Mouse (Mus musculus) neural tube, embryonic 14.5 days (tissue): ENCODE results near the gene Dok4. TPM values are rescaled to one million over a fixed set of nuclear protein-coding genes. Genes with fewer than 3 reads are reported as not detected.
"Not testable (repeated sequence)": the region's sequence is repeated elsewhere in the genome, so short reads cannot be mapped to it uniquely, and the experiment has no call there.

Source experiments
- ATAC-seq: fragments of 200-750 bp; cut with Nextera tagmentation; 2 replicates; pipeline ENCODE4 v1.8.0; 2017; ENCODE audit warnings: low read depth, mild to moderate bottlenecking, moderate TSS enrichment, moderate library complexity
- H3K27ac ChIP-seq: fragments of 300-500 bp; sonication (generic); 2 replicates; pipeline ENCODE4 v1.5.1; 2014; ENCODE audit warnings: low read depth, mild to moderate bottlenecking, control low read depth, low read length, moderate library complexity, mixed read lengths
- H3K27me3 ChIP-seq: fragments of 300-500 bp; sonication (generic); 2 replicates; pipeline ENCODE4 v1.6.1; 2014; ENCODE audit warnings: low read length; ENCODE audit not compliant: control insufficient read depth, insufficient read depth
- H3K36me3 ChIP-seq: fragments of 300-500 bp; sonication (generic); 2 replicates; pipeline ENCODE4 v1.6.1; 2014; ENCODE audit warnings: low read length, mixed read lengths; ENCODE audit not compliant: control insufficient read depth, insufficient read depth
- H3K4me1 ChIP-seq: fragments of 300-500 bp; sonication (generic); 2 replicates; pipeline ENCODE4 v1.6.1; 2014; ENCODE audit warnings: low read length; ENCODE audit not compliant: control insufficient read depth, insufficient read depth
- H3K4me2 ChIP-seq: fragments of 300-500 bp; sonication (generic); 2 replicates; pipeline ENCODE4 v1.6.1; 2014; ENCODE audit warnings: mild to moderate bottlenecking, low read depth, low read length, control low read depth
- H3K4me3 ChIP-seq: fragments of 300-500 bp; sonication (generic); 2 replicates; pipeline ENCODE4 v1.5.1; 2014; ENCODE audit warnings: low read depth, low read length, control low read depth, mixed read lengths
- H3K9ac ChIP-seq: fragments of 300-500 bp; sonication (generic); replicated peaks from 2 replicates; pipeline ENCODE4 v1.6.1; 2014; ENCODE audit warnings: low read depth, mild to moderate bottlenecking, control low read depth, low read length, mixed read lengths
- H3K9me3 ChIP-seq: fragments of 300-500 bp; sonication (generic); 2 replicates; pipeline ENCODE4 v1.6.1; 2016; ENCODE audit warnings: low read length; ENCODE audit not compliant: control insufficient read depth
- WGBS: fragments of 180-500 bp; shearing (Covaris S2); extraction: QIAGEN DNeasy Blood & Tissue Kit; methylation state at CpG from one replicate; pipeline ENCODE4 v1.1.7; 2014; 5-methylcytosine and 5-hydroxymethylcytosine counted together
- polyA plus RNA-seq: library from polyadenylated mRNA; unstranded; fragments of >200 nt; fragmentation: Nextera tagmentation; extraction: Ambion mirVana; gene quantifications from 2 replicates; pipeline ENCODE4 v1.2.1, GENCODE M21; 2014

The Dok4 gene
- polyA plus RNA-seq, 1 experiment from 2014 or later, result 66.6 TPM

DNA sequence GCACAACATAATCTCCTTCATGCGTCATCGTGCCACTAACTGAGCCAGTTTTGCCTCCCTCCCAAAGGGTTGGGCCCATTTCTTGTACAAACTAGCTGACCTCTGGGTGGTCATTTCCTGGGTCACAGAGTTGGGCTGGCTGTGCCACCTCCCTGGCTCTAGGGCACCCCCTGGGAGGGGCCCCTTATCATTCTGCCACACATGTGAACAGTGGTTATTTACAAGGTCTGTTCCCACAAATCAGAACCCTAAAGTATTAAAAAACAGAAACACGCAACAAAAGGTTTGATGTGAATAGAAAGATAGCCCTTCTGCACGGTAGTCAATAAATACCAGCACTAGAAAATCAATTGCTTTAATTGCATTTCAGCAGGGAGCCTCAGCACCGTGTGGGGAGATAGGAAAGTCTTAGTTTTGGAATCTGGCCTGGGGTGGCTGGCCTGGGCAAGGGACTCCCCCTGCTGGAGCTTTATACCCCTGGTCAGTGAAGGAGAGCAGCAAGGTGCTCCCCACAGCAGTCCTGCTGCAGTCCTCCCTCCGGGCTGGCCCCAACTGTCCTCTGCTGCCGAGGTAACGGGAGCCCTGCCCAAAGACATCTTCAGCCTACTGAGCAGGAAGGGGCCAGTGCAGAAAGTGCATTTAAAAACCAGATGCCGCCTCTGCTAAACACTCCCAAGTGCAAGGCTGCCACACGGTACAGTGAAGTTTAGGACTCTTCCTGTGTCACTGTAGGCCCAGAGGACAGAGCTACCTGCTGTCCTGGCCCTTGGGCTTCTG is 12.0 kb downstream of the Dok4 start:
- ATAC-seq, result no peak
- peaks cover 7% of the 10 kb centered on the region for H3K4me1 ChIP-seq
- H3K36me3 ChIP-seq, result peaks cover 39% of the 10 kb centered on the region
- no peak overlapping the region for H3K4me2 ChIP-seq
- no peaks in the 10 kb centered on the region for H3K9me3 ChIP-seq
- no peaks in the 10 kb centered on the region for H3K27me3 ChIP-seq
- H3K4me3 ChIP-seq, result no peak overlapping the region
- no peak overlapping the region for H3K9ac ChIP-seq
- H3K27ac ChIP-seq, result no peak overlapping the region
- 66% methylated on average over 10 of the region's 10 CpGs for WGBS

DNA sequence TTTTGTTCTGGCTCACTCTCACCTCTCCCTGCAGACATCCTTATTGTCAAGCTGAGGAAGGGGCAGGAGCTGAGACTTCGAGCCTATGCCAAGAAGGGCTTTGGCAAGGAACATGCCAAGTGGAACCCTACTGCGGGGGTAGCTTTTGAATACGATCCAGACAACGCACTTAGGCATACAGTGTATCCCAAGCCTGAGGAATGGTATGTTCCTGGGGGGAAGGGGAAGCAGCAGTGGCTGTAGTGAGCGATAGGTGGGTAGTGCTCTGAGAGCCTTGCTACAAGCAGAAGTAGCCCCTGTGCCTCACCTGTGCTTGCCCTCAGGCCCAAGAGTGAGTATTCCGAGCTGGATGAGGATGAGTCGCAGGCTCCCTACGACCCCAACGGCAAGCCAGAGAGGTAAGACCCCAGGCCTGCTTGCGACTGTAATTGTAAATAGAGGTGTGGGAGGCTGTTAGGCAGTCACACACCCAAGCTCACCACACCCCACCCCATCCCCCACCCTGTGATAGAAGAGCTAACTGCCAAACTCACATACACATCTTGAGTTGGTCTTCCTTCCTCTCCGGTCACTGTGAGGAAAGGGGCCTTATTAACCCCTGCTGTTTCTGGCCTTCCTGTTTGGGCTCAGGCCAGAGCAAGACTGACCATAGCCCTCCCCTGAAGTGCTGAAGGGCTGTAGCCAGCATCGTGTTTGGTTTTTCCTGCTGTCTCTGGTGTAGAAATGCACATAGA is 13.5 kb downstream of the Dok4 start:
- H3K36me3 ChIP-seq, result peaks cover 39% of the 10 kb centered on the region

DNA sequence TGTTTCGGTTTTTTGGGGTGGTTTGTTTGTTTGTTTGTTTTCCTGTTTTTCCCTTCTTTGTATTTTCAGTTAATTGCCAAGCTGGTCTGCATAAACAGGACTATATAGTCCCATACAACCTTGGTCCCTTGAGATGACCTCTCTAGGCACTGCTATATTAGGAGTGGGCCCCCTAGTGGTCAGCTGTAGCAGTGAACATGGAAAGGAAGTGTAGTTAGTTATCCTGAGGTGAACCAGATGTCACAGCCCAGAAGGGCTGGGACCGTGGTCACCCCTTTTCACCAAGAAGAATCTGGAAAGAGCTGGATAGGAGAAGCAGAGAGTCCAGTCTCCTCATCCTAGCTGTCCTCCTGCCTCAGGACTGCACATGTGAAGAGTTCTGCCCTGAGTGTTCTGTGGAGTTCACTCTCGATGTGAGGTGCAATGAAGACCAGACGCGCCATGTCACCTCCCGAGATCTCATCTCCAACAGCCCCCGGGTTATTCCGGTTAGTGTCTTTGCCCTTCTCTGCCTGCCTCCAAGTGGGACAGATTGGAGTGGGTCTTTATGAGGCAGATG is 14.7 kb downstream of the Dok4 start:
- Histone ChIP-seq H3K4me1 (peaks cover 6% of the 10 kb centered on the region; the same call in 1 of the 2 replicates), H3K9ac (no peak overlapping the region), H3K4me2 (no peak overlapping the region), H3K4me3 (no peak overlapping the region), H3K27me3 (no peaks in the 10 kb centered on the region), H3K36me3 (peaks cover 39% of the 10 kb centered on the region), H3K9me3 (no peaks in the 10 kb centered on the region), H3K27ac (no peak overlapping the region)
- no peak for ATAC-seq
- 72% methylated on average over 8 of the region's 8 CpGs for WGBS

More for the DNA sequence above, 13.5 kb downstream of the Dok4 start:
- Histone ChIP-seq H3K4me1 (peaks cover 6% of the 10 kb centered on the region; the same call in 1 of the 2 replicates), H3K4me2 (no peak overlapping the region), H3K27ac (no peak overlapping the region), H3K4me3 (no peak overlapping the region), H3K27me3 (no peaks in the 10 kb centered on the region), H3K9me3 (no peaks in the 10 kb centered on the region), H3K9ac (no peak overlapping the region)
- 92% methylated on average over 12 of the region's 12 CpGs for WGBS
- ATAC-seq, result no peak

DNA sequence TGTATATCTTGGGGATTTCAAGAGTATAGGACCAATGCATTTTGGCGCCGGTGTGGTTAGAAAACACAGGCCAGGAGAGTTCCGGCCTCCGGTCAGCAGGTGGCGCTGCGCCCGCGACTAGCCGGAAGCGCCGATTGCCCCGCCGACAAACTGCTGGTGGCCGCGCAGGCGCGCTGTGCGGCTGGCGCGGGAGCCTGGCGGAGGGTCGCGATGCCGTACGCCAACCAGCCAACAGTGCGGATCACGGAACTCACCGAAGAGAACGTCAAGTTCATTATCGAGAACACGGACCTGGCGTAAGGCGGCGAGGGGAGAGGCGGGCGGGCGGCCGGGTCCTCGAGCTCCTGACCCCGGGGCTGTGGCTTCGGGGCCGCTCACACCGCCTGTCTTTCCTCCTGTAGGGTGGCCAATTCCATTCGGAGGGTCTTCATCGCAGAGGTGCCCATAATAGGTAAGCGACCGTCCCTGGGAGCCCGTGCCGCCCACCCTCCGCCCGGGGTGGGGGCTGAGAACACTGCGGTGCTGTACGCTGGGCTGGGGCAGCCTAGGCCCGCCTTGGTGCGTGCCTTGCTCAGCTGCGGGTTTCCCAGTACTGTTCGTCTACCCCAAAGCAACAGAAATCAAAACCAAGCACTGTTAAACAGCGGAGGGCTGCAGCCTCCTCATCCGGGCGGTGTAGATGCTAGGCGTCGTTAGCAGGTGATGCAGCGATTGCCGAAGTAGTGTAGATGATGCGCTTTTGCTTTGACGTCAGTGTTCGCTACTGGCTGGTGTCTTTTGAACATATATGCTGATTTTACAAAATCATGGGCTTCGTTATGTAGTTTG is 18.6 kb downstream of the Dok4 start, which contains the start of gene Polr2c:
Gene Polr2c, plus strand, starts transcription at position 105 of the 828 bp plus-strand sequence.
- no peaks in the 10 kb centered on the region for H3K9me3 ChIP-seq
- H3K4me1 ChIP-seq, result peaks cover 6% of the 10 kb centered on the region; the same call in 1 of the 2 replicates
- peak within 1 kb of the TSS; percentile 89 for H3K4me2 ChIP-seq
- peak within 1 kb of the TSS; percentile 66 for H3K27ac ChIP-seq
- H3K27me3 ChIP-seq, result no peaks in the 10 kb centered on the region
- ATAC-seq, result peak; percentile 82
- under 1% methylated on average over 57 of the region's 68 CpGs for WGBS
- peak within 1 kb of the TSS; percentile 91 for H3K9ac ChIP-seq
- H3K36me3 ChIP-seq, result peaks cover 15% of the 10 kb centered on the region
- H3K4me3 ChIP-seq, result peak within 1 kb of the TSS; percentile 97

DNA sequence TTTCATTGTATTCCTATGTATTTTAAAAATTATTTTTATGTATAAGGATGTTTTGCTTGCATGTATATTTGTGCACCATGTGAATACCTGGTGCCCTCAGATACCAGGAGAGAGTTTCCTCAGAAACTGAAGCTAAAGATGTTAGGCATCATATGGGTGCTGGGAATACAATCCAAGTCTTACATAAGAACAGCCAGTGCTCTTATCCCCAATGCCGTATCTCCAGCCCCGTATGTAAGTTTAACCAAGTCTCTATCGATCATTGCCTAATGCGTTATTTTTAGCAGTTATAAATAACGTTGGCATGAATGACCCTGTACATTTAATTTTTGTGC is 19.2 kb downstream of the Dok4 start:
- ATAC-seq, result peak; percentile 39
- Histone ChIP-seq H3K4me2 (no peak overlapping the region), H3K4me3 (peak overlapping the region; percentile 97), H3K27me3 (no peaks in the 10 kb centered on the region), H3K4me1 (peaks cover 6% of the 10 kb centered on the region; the same call in 1 of the 2 replicates), H3K27ac (no peak overlapping the region), H3K9ac (no peak overlapping the region), H3K36me3 (peaks cover 16% of the 10 kb centered on the region; the same call in 1 of the 2 replicates), H3K9me3 (no peaks in the 10 kb centered on the region)
- WGBS, result 34% methylated on average over 5 of the region's 5 CpGs

DNA sequence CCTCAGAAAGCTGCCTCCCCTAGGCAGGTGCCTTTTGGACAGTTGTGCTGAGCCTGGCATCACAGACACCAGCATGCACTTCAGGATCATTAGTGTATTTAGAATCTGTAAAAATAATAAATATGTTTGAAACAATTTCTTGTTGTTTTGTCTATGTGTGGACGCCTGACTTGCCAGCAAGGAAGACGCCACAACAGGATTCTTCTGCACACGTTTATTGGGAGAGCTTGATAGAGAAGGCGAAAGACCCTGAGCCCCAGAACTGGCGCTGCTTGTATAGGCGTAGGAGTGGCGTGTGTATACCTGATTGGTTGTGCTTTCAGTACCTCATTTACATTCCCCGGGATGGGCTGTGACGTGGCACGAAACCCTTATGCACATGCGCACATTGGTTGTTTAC is 21.4 kb downstream of the Dok4 start:
- not testable (repeated sequence) for H3K9ac ChIP-seq, ATAC-seq, H3K4me3 ChIP-seq, H3K27ac ChIP-seq, H3K27me3 ChIP-seq, H3K4me2 ChIP-seq, H3K4me1 ChIP-seq, H3K9me3 ChIP-seq
- H3K36me3 ChIP-seq, result peaks cover 30% of the 10 kb centered on the region
- 90% methylated on average over 11 of the region's 11 CpGs for WGBS

DNA sequence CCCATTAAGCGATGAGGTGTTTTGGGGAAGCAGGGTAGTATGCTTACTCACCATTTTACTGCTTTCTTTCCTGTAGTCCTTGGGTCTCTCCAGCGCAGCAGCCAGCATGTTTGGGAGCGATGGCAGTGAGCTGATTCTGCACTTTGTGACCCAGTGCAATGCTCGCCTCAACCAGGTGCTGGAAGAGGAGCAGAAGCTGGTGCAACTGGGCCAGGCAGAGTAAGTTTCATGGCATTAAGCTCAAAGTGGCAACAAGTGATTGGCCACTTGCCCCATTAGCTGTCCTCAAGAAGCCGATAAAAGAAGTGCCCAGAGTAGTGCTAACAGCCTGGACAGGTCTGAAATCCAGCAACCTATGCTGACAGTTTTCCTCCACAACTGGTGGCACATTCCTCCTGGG is 26.1 kb downstream of the Dok4 start:
- Histone ChIP-seq H3K4me2 (no peak overlapping the region), H3K4me3 (no peak overlapping the region), H3K36me3 (peaks cover 44% of the 10 kb centered on the region), H3K9ac (no peak overlapping the region), H3K27me3 (no peaks in the 10 kb centered on the region), H3K4me1 (no peaks in the 10 kb centered on the region), H3K27ac (no peak overlapping the region), H3K9me3 (no peaks in the 10 kb centered on the region)
- ATAC-seq, result no peak
- WGBS, result 92% methylated on average over 5 of the region's 5 CpGs

DNA sequence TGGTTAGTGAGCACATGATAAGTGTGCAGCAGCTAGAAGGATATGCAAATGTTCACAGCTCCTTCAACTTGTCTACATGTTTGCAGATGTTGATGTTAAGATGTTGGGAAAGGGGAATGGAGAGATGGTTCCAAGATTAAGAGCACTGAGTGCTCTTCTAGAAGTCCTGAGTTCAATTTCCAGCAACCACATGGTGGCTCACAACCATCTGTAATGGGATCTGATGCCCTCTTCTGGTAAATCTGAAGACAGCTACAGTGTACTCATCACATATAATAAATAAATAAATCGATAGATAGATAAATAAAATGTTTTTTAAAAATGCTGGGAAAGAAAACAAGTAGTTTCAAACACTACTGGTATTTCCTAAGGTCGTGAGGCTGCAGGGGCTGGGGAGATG is 34.9 kb downstream of the Dok4 start:
- no peak overlapping the region for H3K9ac ChIP-seq
- no peak overlapping the region for H3K4me2 ChIP-seq
- 55% methylated on average over 2 of the region's 2 CpGs for WGBS
- H3K4me1 ChIP-seq, result peaks cover 9% of the 10 kb centered on the region
- H3K27ac ChIP-seq, result no peak overlapping the region
- no peaks in the 10 kb centered on the region for H3K9me3 ChIP-seq
- no peak for ATAC-seq
- peaks cover 10% of the 10 kb centered on the region for H3K36me3 ChIP-seq
- H3K27me3 ChIP-seq, result no peaks in the 10 kb centered on the region
- no peak overlapping the region for H3K4me3 ChIP-seq
